Mouse (Mus musculus): ENCODE results near the gene Stk32c. TPM values are rescaled to one million over a fixed set of nuclear protein-coding genes. Genes with fewer than 3 reads are reported as not detected.
A peak's percentile ranks its signal among the peaks of the same experiment; 100 is the strongest.

Gene Stk32c
- polyA plus RNA-seq, 1 experiment from 2014 or later: 0.10 TPM

DNA sequence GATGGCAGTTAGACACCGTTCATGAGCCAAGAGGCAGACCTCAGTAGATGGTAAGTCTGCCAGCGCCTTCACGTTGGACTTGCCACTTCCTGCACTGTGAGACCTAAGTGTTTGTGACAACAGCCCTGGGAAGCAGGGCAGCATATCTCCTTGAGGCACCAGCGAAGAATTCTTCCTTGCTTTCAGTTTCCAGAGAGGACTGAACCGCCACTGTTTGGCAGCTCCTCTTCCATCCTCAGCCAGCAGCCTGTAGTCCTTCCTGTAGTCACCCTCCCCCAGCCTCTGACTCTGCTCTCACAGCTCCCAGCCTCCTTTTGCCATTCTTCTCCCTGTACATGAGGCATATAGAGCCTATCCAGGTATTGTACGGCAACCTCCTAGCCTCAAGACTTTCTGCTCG, 60.2 kb downstream of the Stk32c start:
- Histone ChIP-seq H3K4me2 (replicated peaks) (no peak overlapping the region), H3K9me3 (no peaks in the 10 kb centered on the region), H3K27me3 (replicated peaks) (no peaks in the 10 kb centered on the region), H3K4me1 (replicated peaks) (peaks cover 10% of the 10 kb centered on the region; the same call in 1 of the 2 replicates), H3K27ac (no peak overlapping the region), H3K36me3 (no peaks in the 10 kb centered on the region), H3K4me3 (replicated peaks) (no peak overlapping the region), H3K9ac (no peak overlapping the region)
- WGBS: 70% methylated on average over 7 of the region's 7 CpGs
- no peak for ATAC-seq

- Histone ChIP-seq H3K4me3 (replicated peaks) (no peak overlapping the region), H3K9ac (no peak overlapping the region), H3K36me3 (no peaks in the 10 kb centered on the region), H3K9me3 (no peaks in the 10 kb centered on the region), H3K27ac (no peak overlapping the region), H3K27me3 (replicated peaks) (no peaks in the 10 kb centered on the region), H3K4me2 (replicated peaks) (no peak overlapping the region), H3K4me1 (replicated peaks) (peaks cover 19% of the 10 kb centered on the region)
- peak; percentile 94 for ATAC-seq
- 25% methylated on average over 10 of the region's 10 CpGs for WGBS
These were observed 62.0 kb downstream of the Stk32c start for GRCm38 (mm10) chr7:139151116-139151515.

GRCm38 (mm10) chr7:139149373-139149772, 63.7 kb downstream of the Stk32c start:
- H3K9me3 ChIP-seq: no peaks in the 10 kb centered on the region
- no peak for ATAC-seq
- H3K4me1 ChIP-seq (replicated peaks): peaks cover 19% of the 10 kb centered on the region
- H3K36me3 ChIP-seq: no peaks in the 10 kb centered on the region
- WGBS: 40% methylated on average over 7 of the region's 7 CpGs
- no peak overlapping the region for H3K27ac ChIP-seq
- no peak overlapping the region for H3K9ac ChIP-seq
- H3K4me3 ChIP-seq (replicated peaks): no peak overlapping the region
- H3K4me2 ChIP-seq (replicated peaks): no peak overlapping the region
- no peaks in the 10 kb centered on the region for H3K27me3 ChIP-seq (replicated peaks)

- no peaks in the 10 kb centered on the region for H3K36me3 ChIP-seq
- no peak overlapping the region for H3K27ac ChIP-seq
- no peak overlapping the region for H3K9ac ChIP-seq
- no peaks in the 10 kb centered on the region for H3K9me3 ChIP-seq
- H3K27me3 ChIP-seq (replicated peaks): no peaks in the 10 kb centered on the region
- H3K4me1 ChIP-seq (replicated peaks): peaks cover 17% of the 10 kb centered on the region
- WGBS: 25% methylated on average over 4 of the region's 4 CpGs
- H3K4me3 ChIP-seq (replicated peaks): no peak overlapping the region
- no peak overlapping the region for H3K4me2 ChIP-seq (replicated peaks)
- ATAC-seq: no peak
These were observed 65.7 kb downstream of the Stk32c start for GRCm38 (mm10) chr7:139147360-139147759.

DNA sequence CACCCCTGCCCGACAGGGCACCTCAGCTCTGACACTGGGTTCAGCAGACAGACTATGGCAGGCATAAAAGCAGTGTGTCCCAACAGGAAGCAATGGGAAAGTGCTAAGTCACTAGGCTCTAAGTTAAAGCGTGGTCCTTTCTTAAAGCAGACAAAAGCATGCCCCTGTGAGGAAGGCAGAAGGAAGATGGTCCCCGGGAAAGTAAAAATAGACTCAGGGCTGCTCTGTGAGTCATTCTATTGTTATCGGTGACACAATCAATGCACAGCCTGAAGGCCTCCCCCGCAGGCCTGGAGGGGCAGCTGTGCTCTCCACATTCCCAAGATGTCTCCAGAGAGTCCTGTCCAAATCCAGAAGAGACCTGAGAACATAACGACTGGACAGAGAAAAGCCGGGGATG, 67.2 kb downstream of the Stk32c start:
- Histone ChIP-seq H3K4me2 (replicated peaks) (no peak overlapping the region), H3K9me3 (no peaks in the 10 kb centered on the region), H3K4me3 (replicated peaks) (no peak overlapping the region), H3K4me1 (replicated peaks) (peaks cover 11% of the 10 kb centered on the region), H3K27me3 (replicated peaks) (no peaks in the 10 kb centered on the region), H3K27ac (no peak overlapping the region), H3K36me3 (no peaks in the 10 kb centered on the region), H3K9ac (no peak overlapping the region)
- no peak for ATAC-seq
- 63% methylated on average over 7 of the region's 7 CpGs for WGBS

DNA sequence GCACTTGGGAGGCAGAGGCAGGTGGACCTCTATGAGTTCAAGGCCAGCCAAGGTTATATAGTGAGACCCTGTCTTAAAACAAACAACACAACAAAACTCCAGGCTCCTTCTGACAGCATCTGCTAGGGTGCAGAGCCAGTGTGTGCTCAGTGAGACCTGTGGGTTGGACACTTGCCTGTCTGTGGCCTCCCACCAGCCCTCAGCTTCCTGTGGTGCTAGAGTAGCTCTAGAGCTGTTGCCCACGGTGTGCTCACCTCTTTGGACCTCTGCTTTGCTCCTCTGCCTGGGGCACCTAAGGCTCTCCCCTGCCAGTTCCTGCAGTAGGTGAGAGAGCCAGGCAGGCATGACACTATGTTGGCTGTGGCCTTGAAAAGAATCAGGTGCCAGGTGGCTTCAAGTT, 69.3 kb downstream of the Stk32c start:
- Histone ChIP-seq H3K27me3 (replicated peaks) (no peaks in the 10 kb centered on the region), H3K36me3 (no peaks in the 10 kb centered on the region), H3K9ac (no peak overlapping the region), H3K4me2 (replicated peaks) (no peak overlapping the region), H3K27ac (no peak overlapping the region), H3K9me3 (no peaks in the 10 kb centered on the region), H3K4me1 (replicated peaks) (peaks cover 9% of the 10 kb centered on the region; the same call in 1 of the 2 replicates), H3K4me3 (replicated peaks) (no peak overlapping the region)
- 66% methylated on average over 1 of the region's 1 CpGs for WGBS
- no peak for ATAC-seq

DNA sequence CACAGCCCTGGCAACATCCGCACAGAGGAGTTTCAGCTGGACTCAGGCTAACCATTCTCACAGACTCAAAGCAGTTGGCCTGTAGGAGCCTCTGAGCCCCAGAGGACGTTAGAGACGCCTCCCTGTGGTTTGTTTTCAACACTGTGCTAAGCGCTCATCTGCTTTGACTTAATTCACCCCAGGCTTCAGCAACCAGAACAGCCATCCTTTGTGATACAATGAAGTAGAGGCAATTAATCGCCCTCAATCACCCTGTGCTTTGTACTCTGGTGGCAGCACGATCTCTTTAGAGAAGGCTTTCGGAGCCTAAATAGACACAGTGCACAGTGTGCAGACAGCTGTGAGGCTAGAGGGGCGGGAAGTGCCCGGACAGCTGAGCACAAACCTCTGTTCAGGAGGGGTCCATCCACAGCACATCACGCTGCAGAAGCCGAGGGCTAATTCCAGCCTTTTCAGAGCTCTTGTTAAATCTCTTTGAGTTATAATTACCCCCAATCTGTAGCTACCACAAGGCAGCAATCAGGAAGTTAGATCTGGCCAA, 73.1 kb downstream of the Stk32c start:
- no peak for ATAC-seq
- no peaks in the 10 kb centered on the region for H3K9me3 ChIP-seq
- H3K27me3 ChIP-seq (replicated peaks): no peaks in the 10 kb centered on the region
- H3K4me3 ChIP-seq (replicated peaks): no peak overlapping the region
- 0 out of 2 replicates have a peak, but pooled peaks cover 4% of the 10 kb centered on the region for H3K4me1 ChIP-seq (replicated peaks)
- H3K36me3 ChIP-seq: no peaks in the 10 kb centered on the region
- H3K9ac ChIP-seq: no peak overlapping the region
- WGBS: 29% methylated on average over 11 of the region's 11 CpGs
- H3K4me2 ChIP-seq (replicated peaks): no peak overlapping the region
- no peak overlapping the region for H3K27ac ChIP-seq

- Histone ChIP-seq H3K4me1 (replicated peaks) (0 out of 2 replicates have a peak, but pooled peaks cover 4% of the 10 kb centered on the region), H3K4me3 (replicated peaks) (no peak overlapping the region), H3K4me2 (replicated peaks) (no peak overlapping the region), H3K27ac (no peak overlapping the region), H3K36me3 (no peaks in the 10 kb centered on the region), H3K27me3 (replicated peaks) (no peaks in the 10 kb centered on the region), H3K9me3 (no peaks in the 10 kb centered on the region), H3K9ac (no peak overlapping the region)
- WGBS: 66% methylated on average over 5 of the region's 5 CpGs
- no peak for ATAC-seq
These were observed 76.1 kb downstream of the Stk32c start for GRCm38 (mm10) chr7:139136906-139137491.

- WGBS: 77% methylated on average over 5 of the region's 5 CpGs
- Histone ChIP-seq H3K36me3 (no peaks in the 10 kb centered on the region), H3K9me3 (no peaks in the 10 kb centered on the region), H3K27ac (no peak overlapping the region), H3K4me3 (replicated peaks) (no peak overlapping the region), H3K27me3 (replicated peaks) (no peaks in the 10 kb centered on the region), H3K9ac (no peak overlapping the region), H3K4me2 (replicated peaks) (no peak overlapping the region), H3K4me1 (replicated peaks) (peaks cover 13% of the 10 kb centered on the region; the same call in 1 of the 2 replicates)
- ATAC-seq: no peak
These were observed 77.9 kb downstream of the Stk32c start for GRCm38 (mm10) chr7:139135236-139135635.

GRCm38 (mm10) chr7:139133446-139133845, 79.7 kb downstream of the Stk32c start:
- H3K4me3 ChIP-seq (replicated peaks): no peak overlapping the region
- no peak overlapping the region for H3K9ac ChIP-seq
- H3K27me3 ChIP-seq (replicated peaks): no peaks in the 10 kb centered on the region
- ATAC-seq: no peak
- peaks cover 14% of the 10 kb centered on the region; the same call in 1 of the 2 replicates for H3K4me1 ChIP-seq (replicated peaks)
- 77% methylated on average over 3 of the region's 3 CpGs for WGBS
- H3K9me3 ChIP-seq: no peaks in the 10 kb centered on the region
- H3K4me2 ChIP-seq (replicated peaks): no peak overlapping the region
- H3K36me3 ChIP-seq: no peaks in the 10 kb centered on the region
- H3K27ac ChIP-seq: no peak overlapping the region

DNA sequence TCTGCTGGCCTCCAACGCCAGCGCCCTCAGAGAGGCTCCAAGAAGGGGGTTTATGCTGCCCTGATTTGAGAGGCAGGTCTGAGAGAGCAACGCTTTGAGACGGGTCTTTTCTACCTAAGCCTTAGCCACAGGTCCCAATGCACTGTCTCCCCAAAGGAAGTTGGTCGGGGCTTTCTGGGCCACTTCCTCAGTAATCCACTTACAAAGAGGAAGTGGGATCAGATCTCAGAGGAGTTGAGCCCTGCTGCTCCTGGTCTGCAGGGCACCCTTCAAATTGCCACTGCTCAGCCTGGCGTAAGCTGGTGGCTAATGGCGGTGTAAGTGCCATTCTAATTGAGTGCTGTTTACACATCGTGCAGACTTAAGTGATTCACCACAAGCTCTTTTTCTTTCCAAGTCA, 81.6 kb downstream of the Stk32c start:
- 67% methylated on average over 8 of the region's 8 CpGs for WGBS
- peaks cover 14% of the 10 kb centered on the region; the same call in 1 of the 2 replicates for H3K4me1 ChIP-seq (replicated peaks)
- H3K9ac ChIP-seq: no peak overlapping the region
- H3K27me3 ChIP-seq (replicated peaks): no peaks in the 10 kb centered on the region
- no peak overlapping the region for H3K27ac ChIP-seq
- no peak overlapping the region for H3K4me3 ChIP-seq (replicated peaks)
- no peak for ATAC-seq
- no peak overlapping the region for H3K4me2 ChIP-seq (replicated peaks)
- H3K36me3 ChIP-seq: no peaks in the 10 kb centered on the region
- no peaks in the 10 kb centered on the region for H3K9me3 ChIP-seq

DNA sequence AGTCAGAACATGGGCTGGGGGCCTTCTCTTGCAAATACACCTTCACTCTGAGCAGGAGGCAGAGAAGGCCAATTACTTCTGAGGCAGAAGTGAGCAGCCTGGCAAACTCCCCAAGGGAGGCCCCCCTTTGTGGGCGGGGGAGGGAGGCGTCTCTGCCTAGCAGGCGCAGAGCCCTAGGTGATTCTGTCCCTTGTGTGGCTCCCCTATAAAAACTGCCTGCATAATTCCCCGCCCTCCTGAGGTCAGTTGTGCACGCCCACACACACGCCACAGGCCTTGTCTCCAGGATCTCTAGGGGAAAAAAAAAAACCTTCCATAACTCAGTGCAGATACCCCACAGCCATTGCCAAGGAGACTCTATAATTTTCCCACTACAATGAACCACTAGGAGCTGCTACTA, 82.7 kb downstream of the Stk32c start:
- 39% methylated on average over 6 of the region's 6 CpGs for WGBS
- Histone ChIP-seq H3K4me2 (replicated peaks) (no peak overlapping the region), H3K9ac (no peak overlapping the region)

DNA sequence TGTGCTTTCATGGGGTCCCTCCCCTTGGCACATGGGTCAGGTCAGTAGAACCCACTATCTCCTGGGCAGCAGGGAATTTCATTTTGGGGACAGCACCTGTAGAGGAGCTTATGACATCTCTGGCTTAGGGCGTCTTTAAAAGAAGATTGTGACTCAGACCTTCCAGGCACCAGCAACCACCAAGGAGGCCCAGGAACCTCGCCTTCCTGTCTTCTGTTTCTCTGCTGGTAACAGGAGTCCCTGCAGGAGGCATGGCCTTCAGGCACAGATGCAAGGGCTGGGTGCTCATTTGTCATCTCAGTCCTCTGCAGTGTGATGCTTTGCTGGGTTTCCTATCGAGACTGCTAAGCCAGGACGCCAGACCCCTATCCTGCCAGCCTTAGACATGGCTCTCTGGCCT, 84.1 kb downstream of the Stk32c start:
- peaks cover 9% of the 10 kb centered on the region; the same call in 1 of the 2 replicates for H3K4me1 ChIP-seq (replicated peaks)
- 72% methylated on average over 4 of the region's 4 CpGs for WGBS
- H3K9ac ChIP-seq: no peak overlapping the region
- H3K27ac ChIP-seq: no peak overlapping the region
- no peaks in the 10 kb centered on the region for H3K36me3 ChIP-seq
- no peak overlapping the region for H3K4me2 ChIP-seq (replicated peaks)
- H3K9me3 ChIP-seq: no peaks in the 10 kb centered on the region
- no peak for ATAC-seq
- no peak overlapping the region for H3K4me3 ChIP-seq (replicated peaks)
- no peaks in the 10 kb centered on the region for H3K27me3 ChIP-seq (replicated peaks)

More for the DNA sequence above, 82.7 kb downstream of the Stk32c start:
- no peaks in the 10 kb centered on the region for H3K9me3 ChIP-seq
- no peak overlapping the region for H3K27ac ChIP-seq
- H3K4me1 ChIP-seq (replicated peaks): peaks cover 9% of the 10 kb centered on the region; the same call in 1 of the 2 replicates
- peak; percentile 23; the same call in 1 of the 2 replicates for ATAC-seq
- H3K36me3 ChIP-seq: no peaks in the 10 kb centered on the region
- H3K4me3 ChIP-seq (replicated peaks): no peak overlapping the region
- H3K27me3 ChIP-seq (replicated peaks): no peaks in the 10 kb centered on the region
